Mouse (Mus musculus): ENCODE results near the gene Pnpla2. TPM values are rescaled to one million over a fixed set of nuclear protein-coding genes. Genes with fewer than 3 reads are reported as not detected.
"Not testable (repeated sequence)": the region's sequence is repeated elsewhere in the genome, so short reads cannot be mapped to it uniquely, and the experiment has no call there.

Gene Pnpla2
- polyA plus RNA-seq, 1 experiment from 2014 or later, result 45.7 TPM

DNA sequence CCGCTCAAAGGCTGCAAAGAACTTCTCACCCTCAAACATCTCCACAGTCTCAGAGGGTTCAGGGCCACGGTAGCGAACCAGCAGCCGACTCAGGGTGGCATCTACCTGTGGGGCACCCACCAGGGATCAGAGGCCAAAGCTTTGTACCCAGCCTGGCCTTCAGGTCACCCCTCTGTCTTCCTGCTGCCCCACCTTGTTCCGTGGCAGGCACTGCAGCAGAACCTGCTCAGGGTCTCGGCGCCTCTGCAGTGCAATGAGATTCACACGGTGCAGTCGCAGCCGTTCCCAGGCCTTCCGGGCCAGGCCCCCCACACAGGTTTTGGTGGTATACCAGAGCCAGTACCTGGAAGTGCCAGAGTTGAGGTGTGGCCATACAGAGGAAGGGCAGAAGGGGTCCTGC lies 15.2 kb upstream of the Pnpla2 start:
- no peak overlapping the region for H3K4me3 ChIP-seq
- WGBS, result 93% methylated on average over 11 of the region's 11 CpGs

DNA sequence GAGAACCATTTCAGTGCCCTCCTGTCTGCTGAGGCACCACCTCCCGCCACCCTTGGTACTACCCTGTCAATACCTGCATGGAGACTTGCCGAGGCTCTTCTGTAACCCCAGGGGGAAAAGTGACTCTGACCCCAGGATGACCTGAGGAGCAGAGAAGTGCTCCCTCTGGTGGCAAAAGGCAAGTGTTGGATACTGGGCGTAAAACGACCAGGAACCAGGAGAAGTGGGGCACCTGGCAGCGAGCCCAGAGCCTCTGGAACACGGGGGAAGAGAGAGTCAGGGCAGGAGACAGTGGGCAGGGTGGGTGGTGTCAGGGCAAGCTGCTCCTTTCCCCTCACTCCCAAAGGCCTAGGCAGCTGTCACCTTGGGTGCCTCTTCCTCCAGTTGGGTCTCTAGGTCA lies 14.4 kb upstream of the Pnpla2 start:
- WGBS, result 23% methylated on average over 6 of the region's 6 CpGs
- Histone ChIP-seq H3K9ac (no peak overlapping the region), H3K36me3 (peaks cover 43% of the 10 kb centered on the region), H3K4me2 (no peak overlapping the region), H3K27ac (replicated peaks) (no peak overlapping the region), H3K4me3 (no peak overlapping the region), H3K27me3 (replicated peaks) (no peaks in the 10 kb centered on the region), H3K4me1 (peaks cover 55% of the 10 kb centered on the region), H3K9me3 (no peaks in the 10 kb centered on the region)
- ATAC-seq (ENCODE audit: extremely low read depth, insufficient number of reproducible peaks, low FRiP score, low TSS enrichment), result no peak

More for the DNA sequence above, 15.2 kb upstream of the Pnpla2 start:
- Histone ChIP-seq H3K4me2 (no peak overlapping the region), H3K9me3 (no peaks in the 10 kb centered on the region), H3K4me1 (peaks cover 61% of the 10 kb centered on the region), H3K27me3 (replicated peaks) (no peaks in the 10 kb centered on the region), H3K27ac (replicated peaks) (no peak overlapping the region), H3K36me3 (peaks cover 43% of the 10 kb centered on the region), H3K9ac (no peak overlapping the region)
- ATAC-seq (ENCODE audit: extremely low read depth, insufficient number of reproducible peaks, low FRiP score, low TSS enrichment), result no peak

DNA sequence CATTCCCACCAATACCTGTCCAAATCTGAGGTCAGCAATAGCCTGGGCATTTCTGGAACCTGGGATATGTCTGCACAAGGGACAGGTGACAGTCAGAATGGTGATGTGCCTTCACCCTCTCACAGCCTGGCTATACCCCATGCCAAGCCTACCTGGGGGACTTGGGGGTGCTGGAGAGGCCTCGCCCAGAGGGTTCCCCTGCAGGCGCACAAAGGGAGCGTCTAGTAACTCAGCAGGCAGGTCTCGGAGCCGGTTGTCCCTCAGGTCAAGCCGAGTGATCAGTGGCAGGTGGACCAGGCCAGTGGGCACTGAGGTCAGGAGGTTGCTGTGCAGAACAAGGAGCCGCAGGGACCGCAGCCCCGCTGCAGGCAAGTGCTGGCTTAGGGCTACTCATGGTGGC lies 13.5 kb upstream of the Pnpla2 start:
- Histone ChIP-seq H3K27me3 (replicated peaks) (no peaks in the 10 kb centered on the region), H3K27ac (replicated peaks) (no peak overlapping the region), H3K4me2 (no peak overlapping the region), H3K4me3 (no peak overlapping the region), H3K4me1 (peaks cover 47% of the 10 kb centered on the region), H3K9ac (0 out of 2 replicates have a peak overlapping the region, but pooled peaks have one; percentile 24), H3K9me3 (no peaks in the 10 kb centered on the region), H3K36me3 (peaks cover 43% of the 10 kb centered on the region)
- 90% methylated on average over 9 of the region's 9 CpGs for WGBS
- no peak for ATAC-seq (ENCODE audit: extremely low read depth, insufficient number of reproducible peaks, low FRiP score, low TSS enrichment)

DNA sequence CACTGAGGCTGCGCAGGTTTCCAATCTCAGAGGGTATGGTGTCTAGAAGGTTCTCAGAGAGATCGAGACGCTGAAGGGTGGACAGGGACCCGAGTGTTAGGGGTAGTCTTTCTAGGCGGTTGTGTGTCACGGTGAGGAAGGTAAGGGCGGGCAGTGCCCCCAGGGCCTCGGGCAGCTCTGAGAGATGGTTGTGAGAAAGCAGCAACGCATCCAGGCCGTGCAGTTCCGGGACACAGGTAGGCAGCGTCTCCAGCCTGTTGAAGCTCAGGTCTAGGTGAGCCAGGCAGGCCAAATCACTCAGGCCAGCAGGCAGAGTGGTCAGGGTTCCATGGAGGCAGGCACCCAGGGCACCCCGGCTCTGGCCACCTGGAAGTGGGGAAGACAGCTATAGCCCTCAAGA lies 12.8 kb upstream of the Pnpla2 start:
- WGBS, result 91% methylated on average over 13 of the region's 13 CpGs
- Histone ChIP-seq H3K9ac (peak overlapping the region; percentile 79), H3K27ac (replicated peaks) (no peak overlapping the region), H3K36me3 (peaks cover 43% of the 10 kb centered on the region), H3K4me3 (peak overlapping the region; percentile 59), H3K9me3 (no peaks in the 10 kb centered on the region), H3K27me3 (replicated peaks) (no peaks in the 10 kb centered on the region), H3K4me1 (peaks cover 44% of the 10 kb centered on the region), H3K4me2 (peak overlapping the region; percentile 86)
- no peak for ATAC-seq (ENCODE audit: extremely low read depth, insufficient number of reproducible peaks, low FRiP score, low TSS enrichment)

DNA sequence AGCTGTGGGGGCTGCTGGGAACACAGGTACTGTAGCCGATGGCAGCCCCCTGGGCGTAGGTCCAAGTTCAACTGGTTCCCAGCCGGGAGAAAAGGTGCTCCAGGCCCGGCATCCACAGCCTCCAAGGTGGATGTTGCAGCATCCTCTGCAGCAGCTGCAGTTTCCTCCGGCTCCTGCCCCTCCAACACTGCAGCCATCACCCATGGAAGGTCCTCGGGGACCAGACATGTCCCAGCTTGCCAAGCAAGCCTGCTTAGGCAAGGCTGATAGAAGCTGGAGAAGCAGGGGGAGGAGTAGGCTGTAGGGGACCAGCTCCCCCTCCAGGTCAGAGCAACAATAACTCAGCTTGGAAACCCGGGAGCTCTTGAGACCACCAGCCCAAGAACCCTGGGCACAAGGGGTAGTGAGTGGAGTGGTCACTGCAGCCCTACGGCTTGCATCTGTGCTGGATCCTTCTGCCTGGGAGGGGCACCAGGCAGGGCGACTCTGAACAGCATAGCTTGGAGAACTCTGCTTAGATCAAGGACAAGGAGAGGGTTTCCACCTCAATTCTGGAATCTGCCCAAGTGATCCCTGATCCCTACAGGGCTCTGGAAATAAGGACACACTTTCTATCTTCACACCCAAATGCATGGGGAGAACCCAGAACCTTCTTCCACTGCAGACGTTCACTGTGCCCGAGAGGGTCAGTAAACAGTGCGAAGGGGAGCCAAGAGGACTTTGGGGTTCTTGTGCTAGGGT lies 11.7 kb upstream of the Pnpla2 start:
- 21% methylated on average over 12 of the region's 12 CpGs for WGBS
- Histone ChIP-seq H3K9ac (peak overlapping the region; percentile 79), H3K4me2 (peak overlapping the region; percentile 86), H3K27me3 (replicated peaks) (no peaks in the 10 kb centered on the region), H3K4me3 (peak overlapping the region; percentile 59), H3K4me1 (peaks cover 44% of the 10 kb centered on the region), H3K9me3 (no peaks in the 10 kb centered on the region), H3K27ac (replicated peaks) (peak overlapping the region; percentile 48), H3K36me3 (peaks cover 38% of the 10 kb centered on the region)
- no peak for ATAC-seq (ENCODE audit: extremely low read depth, insufficient number of reproducible peaks, low FRiP score, low TSS enrichment)

DNA sequence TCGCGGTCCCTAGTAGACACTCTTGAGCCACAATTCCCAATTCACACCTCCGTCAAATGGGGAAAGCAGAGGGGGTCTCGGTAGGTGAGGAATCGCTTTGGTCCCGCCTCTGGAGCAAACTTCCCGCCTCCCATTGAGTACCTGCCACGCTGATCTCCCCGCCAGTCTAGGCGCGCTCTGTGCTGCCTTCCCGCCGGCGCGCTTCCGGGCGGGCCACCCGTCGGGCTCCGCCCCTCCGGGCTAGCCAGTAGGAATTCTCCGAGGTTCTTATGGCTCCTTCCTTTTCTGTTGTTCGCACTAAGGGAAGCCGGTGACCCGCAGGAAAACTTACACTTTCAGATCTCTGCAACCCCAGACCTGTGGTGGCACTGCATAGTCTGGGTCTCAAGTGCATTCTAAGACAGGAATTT lies 11.2 kb upstream of the Pnpla2 start, which contains the start of gene Pidd1:
TSS of gene Pidd1 (minus strand) at position 198 of the 410 bp plus-strand sequence.
- WGBS, result under 1% methylated on average over 25 of the region's 25 CpGs
- Histone ChIP-seq H3K9me3 (no peaks in the 10 kb centered on the region), H3K9ac (peak within 1 kb of the TSS; percentile 79), H3K36me3 (peaks cover 38% of the 10 kb centered on the region), H3K27me3 (replicated peaks) (no peaks in the 10 kb centered on the region), H3K27ac (replicated peaks) (peak within 1 kb of the TSS; percentile 76), H3K4me3 (peak within 1 kb of the TSS; percentile 59), H3K4me2 (peak within 1 kb of the TSS; percentile 86), H3K4me1 (peaks cover 50% of the 10 kb centered on the region)
- no peak for ATAC-seq (ENCODE audit: extremely low read depth, insufficient number of reproducible peaks, low FRiP score, low TSS enrichment)

DNA sequence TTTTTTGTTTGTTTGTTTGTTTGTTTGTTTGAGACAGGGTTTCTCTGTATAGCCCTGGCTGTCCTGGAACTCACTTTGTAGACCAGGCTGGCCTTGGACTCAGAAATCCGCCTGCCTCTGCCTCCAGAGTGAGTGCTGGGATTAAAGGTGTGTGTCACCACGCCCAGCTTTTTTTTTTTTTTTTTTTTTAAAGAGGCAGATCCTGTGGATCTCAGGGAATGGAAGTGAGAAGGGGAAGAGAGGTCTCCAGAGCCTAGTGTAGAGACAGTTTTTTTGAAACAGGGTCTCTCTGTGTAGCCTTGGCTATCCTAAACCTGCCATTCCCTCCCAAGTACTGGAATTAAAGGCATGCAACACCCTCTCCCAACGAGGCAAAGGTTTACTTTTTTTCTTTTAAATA lies 8.6 kb upstream of the Pnpla2 start:
- H3K4me3 ChIP-seq, result peak overlapping the region; percentile 85; the same call in 1 of the 2 replicates
- H3K27ac ChIP-seq (replicated peaks); ATAC-seq (ENCODE audit: extremely low read depth, insufficient number of reproducible peaks, low FRiP score, low TSS enrichment); H3K9me3 ChIP-seq; H3K9ac ChIP-seq; H3K27me3 ChIP-seq (replicated peaks): not testable (repeated sequence)
- H3K36me3 ChIP-seq, result peaks cover 40% of the 10 kb centered on the region
- peaks cover 44% of the 10 kb centered on the region for H3K4me1 ChIP-seq
- WGBS, result 78% methylated on average over 3 of the region's 3 CpGs
- peak overlapping the region; percentile 95 for H3K4me2 ChIP-seq

DNA sequence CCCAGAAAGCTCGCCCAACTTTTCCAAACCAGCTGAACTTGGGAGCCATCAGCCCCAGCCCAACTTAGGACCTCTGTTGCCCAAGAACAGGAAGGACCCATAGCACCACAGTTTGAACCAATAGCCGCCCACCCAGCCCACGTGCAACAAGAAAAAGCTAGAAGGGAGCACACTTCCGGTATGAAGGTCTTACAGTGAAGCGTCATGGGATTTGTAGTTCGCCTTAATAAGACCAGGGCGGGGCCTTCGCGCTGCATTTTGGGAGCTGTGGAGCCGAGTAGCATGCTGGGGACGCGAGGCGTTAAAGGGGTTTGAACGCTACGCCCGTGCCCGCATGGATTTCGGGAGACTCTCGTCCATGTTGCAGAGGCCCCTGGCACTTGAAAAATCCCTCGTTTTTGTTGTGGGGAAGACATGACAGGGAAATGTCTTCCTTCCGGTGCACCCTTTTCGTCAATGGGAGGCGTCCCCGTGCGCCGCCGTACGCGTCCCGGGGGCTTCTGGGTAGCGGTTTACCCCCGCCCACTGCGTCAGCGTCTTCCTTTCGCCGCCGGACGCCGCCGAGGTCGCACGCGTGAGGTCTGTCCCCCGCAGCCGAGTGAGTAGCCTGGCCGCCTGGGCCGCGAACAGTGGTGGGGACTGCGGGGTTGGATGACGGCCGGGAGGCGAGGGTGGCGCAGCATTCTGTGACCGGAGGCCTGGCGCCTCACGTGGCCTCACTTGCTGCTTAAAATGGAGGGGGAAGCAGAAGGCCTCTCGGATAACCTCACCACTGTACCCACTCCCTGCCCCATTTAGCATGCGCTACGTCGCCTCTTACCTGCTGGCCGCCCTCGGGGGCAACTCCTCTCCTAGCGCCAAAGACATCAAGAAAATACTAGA lies 7.6 kb upstream of the Pnpla2 start, which contains the start of gene Rplp2:
TSS of gene Rplp2 (plus strand) at position 261 of the 882 bp plus-strand sequence.
- Histone ChIP-seq H3K4me2 (peak within 1 kb of the TSS; percentile 95), H3K4me3 (peak within 1 kb of the TSS; percentile 85), H3K27ac (replicated peaks) (peak within 1 kb of the TSS; percentile 88), H3K27me3 (replicated peaks) (no peaks in the 10 kb centered on the region), H3K9me3 (no peaks in the 10 kb centered on the region), H3K36me3 (peaks cover 41% of the 10 kb centered on the region), H3K4me1 (peaks cover 37% of the 10 kb centered on the region), H3K9ac (peak within 1 kb of the TSS; percentile 96)
- peak; percentile 91 for ATAC-seq (ENCODE audit: extremely low read depth, insufficient number of reproducible peaks, low FRiP score, low TSS enrichment)
- under 1% methylated on average over 63 of the region's 63 CpGs for WGBS

DNA sequence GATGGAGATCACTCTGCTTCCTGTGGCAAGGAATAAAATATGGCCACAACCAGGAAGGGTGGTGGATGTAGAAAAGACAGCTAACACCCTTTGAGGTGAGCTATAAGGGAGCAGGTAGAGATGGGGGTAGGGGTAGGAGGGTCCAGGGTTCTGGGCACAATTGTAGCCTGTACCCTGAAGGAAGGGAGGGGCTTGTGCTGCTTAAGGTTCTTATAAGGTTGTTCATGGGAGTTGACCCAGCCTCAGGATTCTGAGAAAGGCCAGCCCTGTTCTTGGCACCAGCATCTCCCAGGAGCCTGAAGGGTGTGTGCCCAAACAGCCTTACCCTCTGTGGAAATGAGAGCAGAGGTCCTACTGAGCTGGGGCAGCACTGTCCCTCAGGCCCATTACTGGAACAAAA lies 3.1 kb upstream of the Pnpla2 start:
- peaks cover 33% of the 10 kb centered on the region for H3K4me1 ChIP-seq
- no peaks in the 10 kb centered on the region for H3K27me3 ChIP-seq (replicated peaks)
- no peak overlapping the region for H3K4me3 ChIP-seq
- H3K9ac ChIP-seq, result no peak overlapping the region
- no peak overlapping the region for H3K27ac ChIP-seq (replicated peaks)
- no peak for ATAC-seq (ENCODE audit: extremely low read depth, insufficient number of reproducible peaks, low FRiP score, low TSS enrichment)
- peaks cover 41% of the 10 kb centered on the region for H3K36me3 ChIP-seq
- no peak overlapping the region for H3K4me2 ChIP-seq
- no peaks in the 10 kb centered on the region for H3K9me3 ChIP-seq

DNA sequence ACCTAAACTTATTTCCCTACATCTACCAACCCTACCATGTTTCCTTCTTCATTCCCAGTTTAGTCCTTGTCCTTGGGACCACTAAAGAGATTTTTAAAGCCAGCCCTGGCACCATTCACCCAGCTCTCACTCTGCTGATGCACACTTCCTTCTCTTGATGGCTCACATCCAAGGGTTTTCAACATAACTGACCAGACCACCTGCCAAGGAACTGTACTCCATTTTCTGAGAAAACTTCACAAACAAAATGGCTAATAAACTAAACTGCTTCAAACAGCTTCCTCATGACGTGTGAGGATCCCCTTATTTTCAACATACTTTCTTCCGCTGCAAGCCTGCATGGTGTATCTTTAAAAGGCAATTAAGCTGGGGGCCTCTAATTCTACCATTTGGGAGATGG lies 1.4 kb upstream of the Pnpla2 start:
- 72% methylated on average over 2 of the region's 2 CpGs for WGBS
- H3K27ac ChIP-seq (replicated peaks), result no peak overlapping the region
- no peak overlapping the region for H3K9ac ChIP-seq
- H3K27me3 ChIP-seq (replicated peaks), result 0 out of 2 replicates have a peak, but pooled peaks cover under 1% of the 10 kb centered on the region
- H3K4me2 ChIP-seq, result no peak overlapping the region
- H3K36me3 ChIP-seq, result peaks cover 51% of the 10 kb centered on the region
- ATAC-seq (ENCODE audit: extremely low read depth, insufficient number of reproducible peaks, low FRiP score, low TSS enrichment), result no peak
- no peaks in the 10 kb centered on the region for H3K9me3 ChIP-seq
- H3K4me1 ChIP-seq, result peaks cover 28% of the 10 kb centered on the region
- no peak overlapping the region for H3K4me3 ChIP-seq

DNA sequence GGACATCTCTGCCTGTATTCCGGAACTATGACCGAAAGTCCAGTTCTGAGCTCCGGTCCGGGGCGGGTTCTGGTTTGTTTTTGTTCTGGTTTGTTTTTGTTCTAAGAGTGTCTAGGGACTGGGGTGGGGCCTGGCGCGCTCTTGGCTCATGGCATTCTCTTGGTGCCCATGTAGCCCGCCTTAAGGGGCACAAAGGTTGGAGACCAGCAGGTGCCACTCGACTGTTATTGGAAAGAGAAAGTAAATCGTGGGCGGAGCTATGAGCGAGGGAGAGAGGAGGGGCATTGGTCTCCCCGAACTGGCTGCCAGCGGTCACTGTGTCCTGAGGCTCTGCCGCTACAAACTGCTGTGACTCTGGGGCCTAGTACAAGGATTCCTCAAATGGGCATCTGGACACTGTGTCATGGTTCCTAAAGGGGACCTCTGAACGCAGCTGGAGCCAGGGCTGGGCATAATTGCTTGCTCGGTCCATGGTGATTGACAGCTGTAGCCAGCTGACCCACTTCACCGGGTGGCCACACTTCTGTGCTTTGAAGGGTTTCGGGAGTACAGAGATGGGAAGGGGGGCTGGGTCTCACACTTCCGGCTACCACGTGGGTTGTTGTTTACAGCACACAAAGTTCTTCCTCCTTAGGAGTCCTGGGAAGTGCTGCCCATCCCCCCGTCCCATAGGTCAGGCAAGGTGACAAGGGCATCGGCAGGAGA lies 764 bp downstream of the Pnpla2 start:
- H3K36me3 ChIP-seq, result peaks cover 40% of the 10 kb centered on the region
- no peaks in the 10 kb centered on the region for H3K9me3 ChIP-seq
- H3K9ac ChIP-seq, result peak overlapping the region; percentile 87
- peak; percentile 12 for ATAC-seq (ENCODE audit: extremely low read depth, insufficient number of reproducible peaks, low FRiP score, low TSS enrichment)
- H3K4me1 ChIP-seq, result peaks cover 21% of the 10 kb centered on the region
- peaks cover 17% of the 10 kb centered on the region for H3K27me3 ChIP-seq (replicated peaks)
- 2% methylated on average over 23 of the region's 23 CpGs for WGBS
- H3K4me2 ChIP-seq, result peak overlapping the region; percentile 90
- peak overlapping the region; percentile 87 for H3K27ac ChIP-seq (replicated peaks)
- H3K4me3 ChIP-seq, result peak overlapping the region; percentile 79
